Mouse (Mus musculus): ENCODE measurements at regions not wholly inside any gene's neighbourhood (a gene's known extent, or its start where the extent isn't known, plus 50 kb on each side); places are given as distances from the start of the nearest gene placed in this dataset.

DNA sequence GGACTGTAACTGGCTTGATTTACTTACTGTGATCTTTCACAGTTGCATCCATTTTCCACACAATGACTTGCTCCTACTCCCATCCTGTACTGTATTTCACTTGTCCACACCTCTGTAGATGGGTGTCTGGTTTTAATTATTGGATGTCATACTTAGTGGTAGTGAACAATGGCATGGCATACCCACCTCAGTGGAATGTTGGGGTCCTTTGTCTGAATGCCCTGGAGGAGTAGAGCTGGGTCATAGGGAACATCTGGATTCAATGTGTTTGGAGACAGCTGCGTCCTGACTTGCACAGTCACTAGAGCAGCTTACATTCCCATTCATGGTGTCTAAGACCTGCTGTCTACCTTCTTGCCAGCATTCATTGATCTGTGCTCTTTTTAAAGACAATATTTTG lies 91.5 kb upstream of the Pwp1 start:
- TF ChIP-seq CTCF (IDR thresholded peaks at IDR 0.05; ENCODE audit: control insufficient read depth, insufficient read depth, insufficient replicate concordance, low read depth, low read length) (no peak), POLR2A (IDR thresholded peaks at IDR 0.05; ENCODE audit: control insufficient read depth, low read depth, low read length) (no peak)
